Mouse (Mus musculus): ENCODE measurements at regions not wholly inside any gene's neighbourhood (a gene's known extent, or its start where the extent isn't known, plus 50 kb on each side); places are given as distances from the start of the nearest gene placed in this dataset.

- no peak for ATAC-seq (ENCODE audit: insufficient read depth)
These were observed 586.2 kb upstream of the Nrsn1 start for GRCm38 (mm10) chr13:25856549-25856948.

GRCm38 (mm10) chr13:25848156-25848555 is 577.9 kb upstream of the Nrsn1 start:
- no peaks in the 10 kb centered on the region for H3K9me3 ChIP-seq (ENCODE audit: low read depth, low read length)
- no peak overlapping the region for H3K9ac ChIP-seq
- no peak for ATAC-seq (ENCODE audit: insufficient read depth)
- no peaks in the 10 kb centered on the region for H3K36me3 ChIP-seq (ENCODE audit: insufficient read depth)
- H3K27ac ChIP-seq (ENCODE audit: low read depth) = no peak overlapping the region
- no peak for TF ChIP-seq CTCF (IDR thresholded peaks at IDR 0.05; ENCODE audit: low read depth)
- no peaks in the 10 kb centered on the region for H3K27me3 ChIP-seq (ENCODE audit: insufficient read depth, low read length)
- 73% methylated on average over 4 of the region's 4 CpGs for WGBS
- H3K4me2 ChIP-seq = no peak overlapping the region
- DNase-seq = no peak
- no peak overlapping the region for H3K4me3 ChIP-seq (ENCODE audit: low read depth, low read length)
- no peaks in the 10 kb centered on the region for H3K4me1 ChIP-seq (ENCODE audit: insufficient read depth)

More at GRCm38 (mm10) chr13:25856549-25856948, 586.2 kb upstream of the Nrsn1 start:
- Histone ChIP-seq H3K9me3 (ENCODE audit: low read depth, low read length) (no peaks in the 10 kb centered on the region), H3K9ac (no peak overlapping the region), H3K4me3 (ENCODE audit: low read depth, low read length) (no peak overlapping the region), H3K4me2 (no peak overlapping the region), H3K27me3 (ENCODE audit: insufficient read depth, low read length) (no peaks in the 10 kb centered on the region), H3K27ac (ENCODE audit: low read depth) (no peak overlapping the region), H3K4me1 (ENCODE audit: insufficient read depth) (no peaks in the 10 kb centered on the region), H3K36me3 (ENCODE audit: insufficient read depth) (no peaks in the 10 kb centered on the region)
- DNase-seq = no peak
- TF ChIP-seq CTCF (IDR thresholded peaks at IDR 0.05; ENCODE audit: low read depth) = no peak
- WGBS = 65% methylated on average over 2 of the region's 2 CpGs

GRCm38 (mm10) chr13:25838237-25838636 is 567.9 kb upstream of the Nrsn1 start:
- no peaks in the 10 kb centered on the region for H3K9me3 ChIP-seq (ENCODE audit: low read depth, low read length)
- no peaks in the 10 kb centered on the region for H3K4me1 ChIP-seq (ENCODE audit: insufficient read depth)
- ATAC-seq (ENCODE audit: insufficient read depth) (no peak), DNase-seq (no peak)
- H3K4me2 ChIP-seq = no peak overlapping the region
- no peak overlapping the region for H3K4me3 ChIP-seq (ENCODE audit: low read depth, low read length)
- H3K9ac ChIP-seq = no peak overlapping the region
- H3K36me3 ChIP-seq (ENCODE audit: insufficient read depth) = no peaks in the 10 kb centered on the region
- H3K27me3 ChIP-seq (ENCODE audit: insufficient read depth, low read length) = no peaks in the 10 kb centered on the region
- WGBS = 75% methylated on average over 4 of the region's 4 CpGs
- H3K27ac ChIP-seq (ENCODE audit: low read depth) = no peak overlapping the region
- TF ChIP-seq CTCF (IDR thresholded peaks at IDR 0.05; ENCODE audit: low read depth) = no peak

- H3K4me1 ChIP-seq (ENCODE audit: insufficient read depth) = peaks cover 4% of the 10 kb centered on the region; the same call in 1 of the 2 replicates
- peak overlapping the region; percentile 59; the same call in 1 of the 2 replicates for H3K27ac ChIP-seq (ENCODE audit: low read depth)
- no peaks in the 10 kb centered on the region for H3K9me3 ChIP-seq (ENCODE audit: low read depth, low read length)
- no peaks in the 10 kb centered on the region for H3K27me3 ChIP-seq (ENCODE audit: insufficient read depth, low read length)
- WGBS = 30% methylated on average over 8 of the region's 8 CpGs
- H3K36me3 ChIP-seq (ENCODE audit: insufficient read depth) = no peaks in the 10 kb centered on the region
- H3K9ac ChIP-seq = no peak overlapping the region
- no peak overlapping the region for H3K4me2 ChIP-seq
- no peak for TF ChIP-seq CTCF (IDR thresholded peaks at IDR 0.05; ENCODE audit: low read depth)
- ATAC-seq (ENCODE audit: insufficient read depth) (peak; percentile 75; the same call in 1 of the 2 replicates), DNase-seq (peak; percentile 68)
- H3K4me3 ChIP-seq (ENCODE audit: low read depth, low read length) = no peak overlapping the region
These were observed 559.0 kb upstream of the Nrsn1 start for GRCm38 (mm10) chr13:25829146-25829924.

- H3K27ac ChIP-seq (ENCODE audit: low read depth) = no peak overlapping the region
- DNase-seq (no peak), ATAC-seq (ENCODE audit: insufficient read depth) (no peak)
- H3K4me1 ChIP-seq (ENCODE audit: insufficient read depth) = no peaks in the 10 kb centered on the region
- no peaks in the 10 kb centered on the region for H3K9me3 ChIP-seq (ENCODE audit: low read depth, low read length)
- H3K27me3 ChIP-seq (ENCODE audit: insufficient read depth, low read length) = no peaks in the 10 kb centered on the region
- no peak overlapping the region for H3K4me2 ChIP-seq
- TF ChIP-seq CTCF (IDR thresholded peaks at IDR 0.05; ENCODE audit: low read depth) = no peak
- no peak overlapping the region for H3K4me3 ChIP-seq (ENCODE audit: low read depth, low read length)
- no peak overlapping the region for H3K9ac ChIP-seq
- H3K36me3 ChIP-seq (ENCODE audit: insufficient read depth) = no peaks in the 10 kb centered on the region
- WGBS = 42% methylated on average over 2 of the region's 2 CpGs
These were observed 538.4 kb upstream of the Nrsn1 start for GRCm38 (mm10) chr13:25808564-25809253.

GRCm38 (mm10) chr13:25793216-25793803 is 523.0 kb upstream of the Nrsn1 start:
- Histone ChIP-seq H3K27me3 (ENCODE audit: insufficient read depth, low read length) (no peaks in the 10 kb centered on the region), H3K9me3 (ENCODE audit: low read depth, low read length) (no peaks in the 10 kb centered on the region), H3K4me3 (ENCODE audit: low read depth, low read length) (no peak overlapping the region), H3K9ac (no peak overlapping the region), H3K36me3 (ENCODE audit: insufficient read depth) (no peaks in the 10 kb centered on the region), H3K4me2 (no peak overlapping the region), H3K4me1 (ENCODE audit: insufficient read depth) (no peaks in the 10 kb centered on the region), H3K27ac (ENCODE audit: low read depth) (no peak overlapping the region)
- WGBS = 37% methylated on average over 2 of the region's 2 CpGs
- no peak for TF ChIP-seq CTCF (IDR thresholded peaks at IDR 0.05; ENCODE audit: low read depth)
- DNase-seq (no peak), ATAC-seq (ENCODE audit: insufficient read depth) (no peak)

- Histone ChIP-seq H3K27me3 (ENCODE audit: insufficient read depth, low read length) (no peaks in the 10 kb centered on the region), H3K4me1 (ENCODE audit: insufficient read depth) (no peaks in the 10 kb centered on the region), H3K36me3 (ENCODE audit: insufficient read depth) (no peaks in the 10 kb centered on the region), H3K9ac (no peak overlapping the region), H3K4me2 (no peak overlapping the region), H3K9me3 (ENCODE audit: low read depth, low read length) (no peaks in the 10 kb centered on the region), H3K4me3 (ENCODE audit: low read depth, low read length) (no peak overlapping the region), H3K27ac (ENCODE audit: low read depth) (no peak overlapping the region)
- DNase-seq (no peak), ATAC-seq (ENCODE audit: insufficient read depth) (no peak)
- WGBS = 87% methylated on average over 5 of the region's 5 CpGs
- TF ChIP-seq CTCF (IDR thresholded peaks at IDR 0.05; ENCODE audit: low read depth) = no peak
These were observed 510.9 kb upstream of the Nrsn1 start for GRCm38 (mm10) chr13:25781161-25781560.

All from lung, embryonic 14.5 days (tissue).